Mouse (Mus musculus): ENCODE measurements around the gene Comp. TPM values are rescaled to one million over a fixed set of nuclear protein-coding genes. Genes with fewer than 3 reads are reported as not detected.

Comp gene
- polyA plus RNA-seq (2014; fragmentation: Nextera tagmentation; extraction: Ambion mirVana) = 0.14 and 0.26 TPM in 2 replicates

DNA sequence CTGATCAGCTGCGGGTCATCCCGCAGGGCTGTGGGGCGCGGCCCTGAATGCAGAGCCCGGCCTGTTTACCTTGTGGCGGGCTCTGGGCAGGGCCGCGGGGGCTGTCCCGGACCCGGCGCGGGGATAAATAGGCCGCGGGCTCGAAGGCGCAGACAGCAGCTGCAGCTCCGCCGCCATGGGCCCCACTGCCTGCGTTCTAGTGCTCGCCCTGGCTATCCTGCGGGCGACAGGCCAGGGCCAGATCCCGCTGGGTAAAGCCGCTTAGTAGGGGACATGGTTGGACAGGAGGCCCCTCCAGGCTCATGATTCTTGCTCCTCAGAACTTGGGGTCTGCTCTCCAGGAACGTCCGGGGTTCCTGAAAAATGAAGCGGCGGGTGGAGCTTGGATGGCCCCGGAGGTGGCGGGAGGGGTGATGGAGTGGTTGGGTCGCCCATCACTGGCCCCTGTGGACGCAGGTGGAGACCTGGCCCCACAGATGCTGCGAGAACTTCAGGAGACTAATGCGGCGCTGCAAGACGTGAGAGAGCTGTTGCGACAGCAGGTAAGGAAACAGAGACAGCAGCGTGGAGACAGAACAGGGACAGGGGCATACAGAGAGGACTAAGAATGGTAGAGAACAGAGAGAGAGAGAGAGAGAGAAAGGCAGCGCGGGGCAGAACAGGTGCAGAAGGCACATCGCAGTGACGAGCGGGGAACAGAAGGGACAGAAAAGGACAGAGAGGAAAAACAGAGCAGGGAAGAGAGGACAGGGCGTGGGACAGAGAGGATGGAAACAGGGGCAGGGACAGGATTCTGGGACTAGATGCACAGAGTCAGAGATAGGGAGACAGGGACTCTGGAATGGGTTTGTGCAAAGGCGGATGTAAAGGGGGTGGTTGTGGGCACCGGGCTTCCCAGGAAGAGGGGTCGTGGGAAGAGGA, at the start of gene Comp:
Gene Comp (plus strand): TSS at position 162 of the 921 bp plus-strand sequence.
- H3K9me3 ChIP-seq (ENCODE audit: control insufficient read depth, low read length) = no peaks in the 10 kb centered on the region
- 4% methylated on average over 47 of the region's 47 CpGs for WGBS
- peaks cover 71% of the 10 kb centered on the region for H3K27me3 ChIP-seq (ENCODE audit: control insufficient read depth, insufficient read depth, low read length)
- ATAC-seq (ENCODE audit: low FRiP score, low TSS enrichment) = peak; percentile 4
- H3K36me3 ChIP-seq (ENCODE audit: control insufficient read depth, insufficient read depth, low read length) = no peaks in the 10 kb centered on the region
- peak within 1 kb of the TSS; percentile 40 for H3K4me3 ChIP-seq (ENCODE audit: low read length)
- H3K27ac ChIP-seq (ENCODE audit: low read depth, low read length) = no peak within 1 kb of the TSS
- peak within 1 kb of the TSS; percentile 42 for H3K4me2 ChIP-seq (replicated peaks; ENCODE audit: low read depth, low read length)
- H3K9ac ChIP-seq (ENCODE audit: low read depth, low read length) = no peak within 1 kb of the TSS
- peaks cover 18% of the 10 kb centered on the region for H3K4me1 ChIP-seq (ENCODE audit: control insufficient read depth, insufficient read depth, low read length)

GRCm38 (mm10) chr8:70323716-70324115, 49.6 kb upstream of the Comp start:
- no peak overlapping the region for H3K9ac ChIP-seq (ENCODE audit: low read depth, low read length)
- no peaks in the 10 kb centered on the region for H3K4me1 ChIP-seq (ENCODE audit: control insufficient read depth, insufficient read depth, low read length)
- no peak for ATAC-seq (ENCODE audit: low FRiP score, low TSS enrichment)
- 89% methylated on average over 3 of the region's 3 CpGs for WGBS
- H3K4me3 ChIP-seq (ENCODE audit: low read length) = no peak overlapping the region
- H3K4me2 ChIP-seq (replicated peaks; ENCODE audit: low read depth, low read length) = no peak overlapping the region
- no peaks in the 10 kb centered on the region for H3K27me3 ChIP-seq (ENCODE audit: control insufficient read depth, insufficient read depth, low read length)
- H3K27ac ChIP-seq (ENCODE audit: low read depth, low read length) = no peak overlapping the region
- no peaks in the 10 kb centered on the region for H3K36me3 ChIP-seq (ENCODE audit: control insufficient read depth, insufficient read depth, low read length)
- H3K9me3 ChIP-seq (ENCODE audit: control insufficient read depth, low read length) = no peaks in the 10 kb centered on the region

DNA sequence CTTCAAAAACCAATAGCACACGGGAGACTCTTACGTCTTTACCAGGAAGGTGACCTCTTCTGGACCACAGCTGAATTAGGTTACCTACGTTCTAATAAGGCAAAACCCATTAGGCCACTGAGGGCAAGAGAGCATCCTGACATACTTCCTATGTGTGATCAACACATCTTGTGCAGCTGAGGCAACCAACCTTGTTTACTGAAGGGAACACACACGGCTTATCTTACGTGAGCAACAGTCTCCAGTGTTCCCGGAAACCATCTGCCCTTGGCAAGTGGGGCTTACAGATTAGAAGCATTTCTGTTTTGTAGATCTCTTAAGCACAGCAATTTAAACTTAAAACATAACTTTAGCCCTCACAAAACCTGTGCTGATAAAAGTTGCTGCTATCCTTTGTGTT, 45.8 kb upstream of the Comp start:
- 92% methylated on average over 6 of the region's 6 CpGs for WGBS
- Histone ChIP-seq H3K9ac (ENCODE audit: low read depth, low read length) (no peak overlapping the region), H3K27me3 (ENCODE audit: control insufficient read depth, insufficient read depth, low read length) (no peaks in the 10 kb centered on the region), H3K4me3 (ENCODE audit: low read length) (no peak overlapping the region), H3K9me3 (ENCODE audit: control insufficient read depth, low read length) (no peaks in the 10 kb centered on the region), H3K36me3 (ENCODE audit: control insufficient read depth, insufficient read depth, low read length) (peaks cover 13% of the 10 kb centered on the region), H3K4me2 (replicated peaks; ENCODE audit: low read depth, low read length) (no peak overlapping the region), H3K4me1 (ENCODE audit: control insufficient read depth, insufficient read depth, low read length) (peaks cover 20% of the 10 kb centered on the region), H3K27ac (ENCODE audit: low read depth, low read length) (no peak overlapping the region)
- ATAC-seq (ENCODE audit: low FRiP score, low TSS enrichment) = no peak

DNA sequence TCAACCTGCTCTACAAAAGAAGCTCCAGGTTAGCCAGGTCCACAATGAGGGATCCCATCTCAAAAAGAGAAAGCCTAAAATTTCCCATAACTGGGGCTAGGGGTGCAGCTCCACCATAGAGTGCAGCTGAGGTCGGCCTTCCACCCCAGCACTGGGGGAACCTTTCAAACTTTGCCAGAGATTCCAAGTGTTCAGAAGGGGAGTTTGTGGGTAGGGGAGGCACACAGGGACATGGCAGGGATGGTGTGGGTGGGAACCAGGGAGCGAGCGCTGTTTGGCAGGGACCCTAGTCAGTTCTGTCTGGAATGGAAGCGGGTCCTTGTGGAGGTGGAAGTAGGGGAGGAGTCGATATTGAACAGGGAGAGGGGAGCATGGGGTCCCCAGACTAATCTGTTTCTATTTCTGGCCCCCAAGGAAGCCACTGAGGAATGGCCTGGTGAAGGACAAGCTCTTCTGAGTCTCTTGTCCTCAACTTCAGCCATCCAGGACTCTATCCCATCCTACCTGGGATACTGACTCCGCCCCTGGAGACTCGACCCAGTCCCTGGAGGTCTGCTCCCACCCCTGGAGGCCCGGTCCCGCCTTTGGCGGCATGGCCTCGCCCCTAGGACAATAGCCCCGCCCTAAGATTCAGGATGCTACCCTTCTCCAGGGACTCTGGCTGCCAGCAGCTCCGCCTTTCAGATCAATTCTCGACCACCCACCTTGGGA, 44.1 kb upstream of the Comp start, which contains the start of gene Gdf1:
Gene Gdf1 (plus strand): TSS at position 694 of the 711 bp plus-strand sequence.
- Histone ChIP-seq H3K9ac (ENCODE audit: low read depth, low read length) (peak within 1 kb of the TSS; percentile 42), H3K4me3 (ENCODE audit: low read length) (peak within 1 kb of the TSS; percentile 3), H3K27ac (ENCODE audit: low read depth, low read length) (no peak within 1 kb of the TSS), H3K36me3 (ENCODE audit: control insufficient read depth, insufficient read depth, low read length) (peaks cover 30% of the 10 kb centered on the region), H3K9me3 (ENCODE audit: control insufficient read depth, low read length) (no peaks in the 10 kb centered on the region), H3K4me1 (ENCODE audit: control insufficient read depth, insufficient read depth, low read length) (peaks cover 20% of the 10 kb centered on the region), H3K27me3 (ENCODE audit: control insufficient read depth, insufficient read depth, low read length) (no peaks in the 10 kb centered on the region), H3K4me2 (replicated peaks; ENCODE audit: low read depth, low read length) (peak within 1 kb of the TSS; percentile 35)
- peak; percentile 58 for ATAC-seq (ENCODE audit: low FRiP score, low TSS enrichment)
- WGBS = 26% methylated on average over 14 of the region's 14 CpGs

DNA sequence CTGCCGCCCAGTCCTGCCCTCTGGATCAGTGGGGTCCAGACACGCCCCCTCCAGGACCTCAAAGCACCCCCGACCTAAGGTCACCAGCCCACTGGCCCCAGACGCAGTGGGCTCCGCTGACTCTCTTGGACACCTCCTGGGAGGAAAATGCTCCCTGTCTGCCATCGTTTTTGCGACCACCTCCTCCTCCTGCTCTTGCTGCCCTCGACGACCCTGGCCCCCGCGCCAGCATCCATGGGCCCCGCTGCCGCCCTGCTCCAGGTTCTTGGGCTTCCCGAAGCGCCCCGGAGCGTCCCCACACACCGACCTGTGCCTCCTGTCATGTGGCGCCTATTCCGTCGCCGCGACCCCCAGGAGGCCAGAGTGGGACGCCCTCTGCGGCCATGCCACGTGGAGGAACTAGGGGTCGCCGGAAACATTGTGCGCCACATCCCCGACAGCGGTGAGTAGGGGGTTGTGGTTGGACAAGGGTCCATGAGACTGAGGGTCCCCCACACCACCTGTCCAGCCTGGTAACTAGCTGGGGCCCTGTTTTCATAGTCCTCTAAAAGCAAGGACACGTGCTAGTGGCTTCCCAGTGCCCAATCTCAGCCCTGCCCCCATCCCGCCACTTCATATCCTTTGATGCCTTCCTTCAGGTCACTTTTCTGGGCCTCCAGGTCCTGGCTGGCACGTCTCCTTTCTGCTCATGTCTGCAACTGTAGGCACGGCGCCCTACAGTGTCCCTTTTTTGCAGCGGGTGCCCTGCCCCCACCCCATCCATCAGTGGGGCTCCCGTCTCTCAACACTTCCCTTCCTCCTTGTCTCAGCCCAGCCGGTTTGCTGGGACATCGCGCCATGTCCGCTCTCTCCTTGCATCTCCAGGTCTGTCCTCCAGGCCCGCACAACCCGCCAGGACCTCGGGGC, 43.3 kb upstream of the Comp start:
- peak; percentile 41 for ATAC-seq (ENCODE audit: low FRiP score, low TSS enrichment)
- H3K36me3 ChIP-seq (ENCODE audit: control insufficient read depth, insufficient read depth, low read length) = peaks cover 38% of the 10 kb centered on the region

GRCm38 (mm10) chr8:70330741-70331364, 42.5 kb upstream of the Comp start:
- peak overlapping the region; percentile 42; the same call in 1 of the 2 replicates for H3K9ac ChIP-seq (ENCODE audit: low read depth, low read length)
- no peak overlapping the region for H3K27ac ChIP-seq (ENCODE audit: low read depth, low read length)
- 36% methylated on average over 48 of the region's 53 CpGs for WGBS
- H3K4me2 ChIP-seq (replicated peaks; ENCODE audit: low read depth, low read length) = peak overlapping the region; percentile 35
- H3K9me3 ChIP-seq (ENCODE audit: control insufficient read depth, low read length) = no peaks in the 10 kb centered on the region
- peak; percentile 84 for ATAC-seq (ENCODE audit: low FRiP score, low TSS enrichment)
- no peaks in the 10 kb centered on the region for H3K27me3 ChIP-seq (ENCODE audit: control insufficient read depth, insufficient read depth, low read length)
- peaks cover 46% of the 10 kb centered on the region for H3K36me3 ChIP-seq (ENCODE audit: control insufficient read depth, insufficient read depth, low read length)
- H3K4me1 ChIP-seq (ENCODE audit: control insufficient read depth, insufficient read depth, low read length) = peaks cover 20% of the 10 kb centered on the region
- H3K4me3 ChIP-seq (ENCODE audit: low read length) = peak overlapping the region; percentile 3

More for the DNA sequence above, 43.3 kb upstream of the Comp start:
- peak overlapping the region; percentile 35 for H3K4me2 ChIP-seq (replicated peaks; ENCODE audit: low read depth, low read length)
- no peak overlapping the region for H3K27ac ChIP-seq (ENCODE audit: low read depth, low read length)
- 4% methylated on average over 45 of the region's 45 CpGs for WGBS
- peak overlapping the region; percentile 42 for H3K9ac ChIP-seq (ENCODE audit: low read depth, low read length)
- H3K27me3 ChIP-seq (ENCODE audit: control insufficient read depth, insufficient read depth, low read length) = no peaks in the 10 kb centered on the region
- peak overlapping the region; percentile 3 for H3K4me3 ChIP-seq (ENCODE audit: low read length)
- H3K9me3 ChIP-seq (ENCODE audit: control insufficient read depth, low read length) = no peaks in the 10 kb centered on the region
- H3K4me1 ChIP-seq (ENCODE audit: control insufficient read depth, insufficient read depth, low read length) = peaks cover 20% of the 10 kb centered on the region

DNA sequence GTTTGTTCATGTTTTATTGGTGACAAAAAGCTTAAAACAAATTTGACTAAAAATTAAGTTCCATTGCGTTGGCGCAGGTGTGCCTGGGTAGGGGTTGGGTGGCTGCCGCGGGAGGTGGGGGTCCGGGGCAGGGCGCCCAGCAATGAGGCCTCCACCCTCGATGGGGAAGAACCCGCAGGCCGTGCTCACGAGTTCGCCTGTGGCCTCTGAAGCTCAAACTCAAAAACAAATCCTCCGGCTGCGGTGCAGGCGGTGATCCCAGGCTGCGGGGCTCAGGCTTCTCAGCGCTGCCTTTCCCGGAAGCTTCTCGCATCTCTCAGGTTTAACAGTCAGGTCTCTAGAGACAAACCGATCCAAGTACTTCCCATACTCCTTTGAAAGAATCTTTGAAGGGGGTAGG, 41.8 kb upstream of the Comp start:
- Histone ChIP-seq H3K4me2 (replicated peaks; ENCODE audit: low read depth, low read length) (no peak overlapping the region), H3K9ac (ENCODE audit: low read depth, low read length) (no peak overlapping the region), H3K27ac (ENCODE audit: low read depth, low read length) (no peak overlapping the region), H3K4me3 (ENCODE audit: low read length) (no peak overlapping the region), H3K27me3 (ENCODE audit: control insufficient read depth, insufficient read depth, low read length) (no peaks in the 10 kb centered on the region), H3K36me3 (ENCODE audit: control insufficient read depth, insufficient read depth, low read length) (peaks cover 53% of the 10 kb centered on the region), H3K4me1 (ENCODE audit: control insufficient read depth, insufficient read depth, low read length) (peaks cover 20% of the 10 kb centered on the region), H3K9me3 (ENCODE audit: control insufficient read depth, low read length) (no peaks in the 10 kb centered on the region)
- ATAC-seq (ENCODE audit: low FRiP score, low TSS enrichment) = no peak
- 81% methylated on average over 19 of the region's 19 CpGs for WGBS
